Mouse (Mus musculus) embryonic fibroblast, embryonic 13.5 days (primary cell): Measurements from ENCODE around the gene Ppp1r16b.

Source experiments
- CTCF ChIP-seq: IDR thresholded peaks from 2 replicates; pipeline ENCODE4 v1.5.1; 2011; ENCODE audit warnings: mild to moderate bottlenecking, control low read depth, low read length, moderate library complexity, borderline replicate concordance; ENCODE audit not compliant: insufficient read depth
- POLR2A ChIP-seq: IDR thresholded peaks from 2 replicates; pipeline ENCODE4 v1.6.1; 2011; ENCODE audit warnings: low read depth, mild to moderate bottlenecking, control low read depth, low read length, moderate library complexity

GRCm38 (mm10) chr2:158652985-158653384 lies 12.2 kb upstream of the Ppp1r16b start:
- TF ChIP-seq CTCF (peak; percentile 83), POLR2A (no peak)
